Mouse (Mus musculus) erythroblast, embryonic 14.5 days (primary cell): ENCODE measurements at regions not wholly inside any gene's neighbourhood (a gene's known extent, or its start where the extent isn't known, plus 50 kb on each side); places are given as distances from the start of the nearest gene placed in this dataset.

Experiments used
- GATA1 ChIP-seq: IDR thresholded peaks from 2 replicates; pipeline ENCODE4 v1.6.1; 2012; ENCODE audit warnings: low read length, inconsistent platforms, mixed read lengths
- TAL1 ChIP-seq: IDR thresholded peaks from 3 replicates; pipeline ENCODE4 v1.6.1; 2012; ENCODE audit warnings: low read length, inconsistent platforms, mixed read lengths

- TF ChIP-seq GATA1 (no peak), TAL1 (no peak)
These were observed 761.2 kb downstream of the Adgrl2 start for GRCm38 (mm10) chr3:148229192-148229591.
